Mouse (Mus musculus) G1E (cell line): ENCODE measurements around the gene Arhgap32.

Experiments
- CTCF ChIP-seq: IDR thresholded peaks from 2 replicates; pipeline ENCODE4 v1.5.1; 2012; ENCODE audit warnings: low read depth, low read length, inconsistent platforms, mixed read lengths
- GATA1 ChIP-seq: IDR thresholded peaks from 2 replicates; pipeline ENCODE4 v1.6.1; 2012; ENCODE audit warnings: borderline replicate concordance, low read length, inconsistent platforms, mixed read lengths

DNA sequence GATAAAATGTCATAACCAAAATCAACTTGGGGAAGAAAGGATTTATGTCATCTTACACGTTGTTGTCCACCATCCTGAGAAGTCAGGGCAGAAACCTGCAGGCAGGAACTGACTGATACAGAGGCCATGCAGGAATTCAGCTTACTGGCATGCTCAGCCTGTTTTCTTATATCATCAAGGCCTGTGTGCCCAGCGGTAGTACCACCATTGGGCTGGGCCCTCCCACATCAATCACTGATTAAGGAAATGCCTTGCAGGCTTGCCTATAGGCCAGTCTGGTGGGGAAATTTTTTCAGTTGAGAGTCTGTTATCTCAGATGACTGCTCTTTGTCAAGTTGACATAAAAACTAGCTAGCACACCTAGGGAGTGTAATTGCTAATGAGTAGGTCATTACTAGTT lies 22.5 kb upstream of the Arhgap32 start:
- no peak for TF ChIP-seq CTCF
- TF ChIP-seq GATA1: no peak
